Mouse (Mus musculus) stomach, embryonic 14.5 days (tissue): ENCODE measurements at regions not wholly inside any gene's neighbourhood (a gene's known extent, or its start where the extent isn't known, plus 50 kb on each side); places are given as distances from the start of the nearest gene placed in this dataset.
"Not testable (repeated sequence)": the region's sequence is repeated elsewhere in the genome, so short reads cannot be mapped to it uniquely, and the experiment has no call there.

Experiments
- ATAC-seq: fragments of 200-750 bp; cut with Nextera tagmentation; 2 replicates; pipeline ENCODE4 v1.8.0; 2017; ENCODE audit warnings: low read depth, moderate TSS enrichment; ENCODE audit not compliant: insufficient number of reproducible peaks, insufficient read depth, low FRiP score
- H3K27ac ChIP-seq: fragments of 300-500 bp; sonication (generic); 2 replicates; pipeline ENCODE4 v1.5.1; 2014; ENCODE audit warnings: mild to moderate bottlenecking, low read length, moderate library complexity, mixed read lengths
- H3K27me3 ChIP-seq: fragments of 300-500 bp; sonication (generic); 2 replicates; pipeline ENCODE4 v1.6.1; 2014; ENCODE audit warnings: low read length, control low read depth, mixed read lengths; ENCODE audit not compliant: control insufficient read depth, insufficient read depth
- H3K36me3 ChIP-seq: fragments of 300-500 bp; sonication (generic); 2 replicates; pipeline ENCODE4 v1.6.1; 2014; ENCODE audit warnings: mild to moderate bottlenecking, control low read depth, low read length, moderate library complexity, mixed read lengths; ENCODE audit not compliant: control insufficient read depth, insufficient read depth
- H3K4me1 ChIP-seq: fragments of 300-500 bp; sonication (generic); 2 replicates; pipeline ENCODE4 v1.6.1; 2014; ENCODE audit warnings: low read length, control low read depth, mixed read lengths; ENCODE audit not compliant: control insufficient read depth, insufficient read depth
- H3K4me2 ChIP-seq: fragments of 300-500 bp; sonication (generic); replicated peaks from 2 replicates; pipeline ENCODE4 v1.6.1; 2014; ENCODE audit warnings: low read depth, low read length, control low read depth
- H3K4me3 ChIP-seq: fragments of 300-500 bp; sonication (generic); 2 replicates; pipeline ENCODE4 v1.5.1; 2014; ENCODE audit warnings: low read depth, low read length, control low read depth
- H3K9ac ChIP-seq: fragments of 300-500 bp; sonication (generic); replicated peaks from 2 replicates; pipeline ENCODE4 v1.6.1; 2014; ENCODE audit warnings: low read depth, mild to moderate bottlenecking, control low read depth, low read length, moderate library complexity, mixed read lengths
- H3K9me3 ChIP-seq: fragments of 300-500 bp; sonication (generic); 2 replicates; pipeline ENCODE4 v1.6.1; 2016; ENCODE audit warnings: low read depth, low read length, control low read depth; ENCODE audit not compliant: control insufficient read depth
- WGBS: fragments of 180-500 bp; shearing (Covaris S2); extraction: QIAGEN DNeasy Blood & Tissue Kit; methylation state at CpG from one replicate; pipeline ENCODE4 v1.1.7; 2014; 5-methylcytosine and 5-hydroxymethylcytosine counted together

DNA sequence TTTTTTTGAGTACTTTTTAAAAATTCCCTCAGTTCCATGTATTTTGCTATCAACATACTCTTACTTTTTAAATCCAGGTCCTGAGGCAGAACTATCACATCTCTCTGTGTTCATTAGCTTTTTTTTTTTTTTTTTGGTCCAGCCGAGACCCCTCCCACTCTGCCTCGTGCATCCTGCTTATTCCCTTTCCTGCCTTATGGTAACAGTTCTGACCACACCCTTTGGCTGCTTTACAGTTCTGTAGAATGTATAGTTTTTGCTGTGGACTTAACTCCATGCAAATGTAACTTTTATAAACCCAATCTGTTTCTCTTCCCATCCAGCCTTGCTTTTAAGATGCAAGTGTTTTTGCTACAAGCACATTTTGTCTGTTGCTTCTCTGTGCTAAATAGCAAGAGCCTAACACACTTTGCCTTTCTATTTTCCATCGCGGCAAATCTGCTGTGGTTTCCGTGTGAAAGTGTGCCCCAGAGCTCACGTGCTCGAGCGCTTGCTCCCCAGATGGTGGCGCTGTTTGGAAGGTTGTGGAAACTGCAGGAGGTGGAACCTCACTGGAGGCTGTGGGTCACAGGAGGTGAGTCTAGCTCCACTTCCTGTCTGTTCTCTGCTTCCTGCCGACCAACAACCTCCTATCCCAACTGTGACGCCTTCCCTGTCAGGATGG lies 92.3 kb upstream of the Vldlr start:
- H3K27ac ChIP-seq, result no peak overlapping the region
- no peaks in the 10 kb centered on the region for H3K27me3 ChIP-seq
- no peak overlapping the region for H3K9ac ChIP-seq
- H3K9me3 ChIP-seq, result no peaks in the 10 kb centered on the region
- no peak overlapping the region for H3K4me2 ChIP-seq
- H3K4me3 ChIP-seq, result no peak overlapping the region
- ATAC-seq, result no peak
- no peaks in the 10 kb centered on the region for H3K36me3 ChIP-seq
- no peaks in the 10 kb centered on the region for H3K4me1 ChIP-seq
- WGBS, result 66% methylated on average over 11 of the region's 11 CpGs

DNA sequence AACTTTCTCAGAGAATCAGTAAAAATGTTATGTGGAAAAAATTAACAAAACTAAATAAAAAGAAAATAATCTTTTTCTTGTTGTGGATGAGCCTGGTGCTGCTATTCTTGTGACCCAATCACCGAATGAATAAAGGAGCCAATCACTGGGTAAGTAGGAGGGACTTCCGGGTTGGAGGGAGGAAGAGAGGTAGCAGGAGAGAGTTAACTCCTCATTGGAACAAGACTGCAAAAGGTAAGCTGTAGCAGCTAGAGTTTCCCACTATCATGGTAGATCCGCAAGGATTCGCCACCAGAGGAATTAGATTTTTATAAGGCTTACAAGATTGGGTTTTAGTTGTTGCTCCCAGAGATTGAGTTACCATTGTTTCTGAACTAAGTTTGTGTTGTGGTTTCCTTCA lies 87.8 kb upstream of the Vldlr start:
- WGBS, result 92% methylated on average over 4 of the region's 4 CpGs
- not testable (repeated sequence) for H3K36me3 ChIP-seq, H3K9me3 ChIP-seq

DNA sequence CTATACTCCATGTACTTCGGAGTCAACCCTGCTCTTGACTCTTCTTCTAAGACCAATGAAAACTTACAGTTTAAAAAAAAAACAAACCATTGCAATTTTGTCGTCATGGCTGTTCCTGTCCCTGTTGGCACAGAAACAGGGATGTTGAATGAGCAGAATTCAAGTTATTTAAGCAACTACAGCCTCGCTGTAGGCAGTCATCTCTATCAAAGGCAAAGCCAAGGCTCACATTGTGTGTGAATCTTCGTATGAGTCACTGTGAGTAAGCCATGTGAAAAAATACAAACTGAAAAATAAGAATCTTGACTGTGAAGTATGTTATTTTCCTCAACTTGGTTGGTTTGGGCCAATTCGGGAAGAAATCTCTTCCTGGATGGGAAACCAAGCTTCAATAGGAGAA lies 81.9 kb upstream of the Vldlr start:
- Histone ChIP-seq H3K27ac (no peak overlapping the region), H3K27me3 (no peaks in the 10 kb centered on the region), H3K4me1 (no peaks in the 10 kb centered on the region), H3K4me2 (no peak overlapping the region), H3K4me3 (no peak overlapping the region), H3K9me3 (no peaks in the 10 kb centered on the region), H3K36me3 (no peaks in the 10 kb centered on the region), H3K9ac (no peak overlapping the region)
- WGBS, result 83% methylated on average over 5 of the region's 5 CpGs
- ATAC-seq, result no peak

More for the DNA sequence above, 87.8 kb upstream of the Vldlr start:
- not testable (repeated sequence) for H3K4me1 ChIP-seq, H3K9ac ChIP-seq, H3K27ac ChIP-seq, H3K4me2 ChIP-seq, H3K4me3 ChIP-seq, H3K27me3 ChIP-seq, ATAC-seq

DNA sequence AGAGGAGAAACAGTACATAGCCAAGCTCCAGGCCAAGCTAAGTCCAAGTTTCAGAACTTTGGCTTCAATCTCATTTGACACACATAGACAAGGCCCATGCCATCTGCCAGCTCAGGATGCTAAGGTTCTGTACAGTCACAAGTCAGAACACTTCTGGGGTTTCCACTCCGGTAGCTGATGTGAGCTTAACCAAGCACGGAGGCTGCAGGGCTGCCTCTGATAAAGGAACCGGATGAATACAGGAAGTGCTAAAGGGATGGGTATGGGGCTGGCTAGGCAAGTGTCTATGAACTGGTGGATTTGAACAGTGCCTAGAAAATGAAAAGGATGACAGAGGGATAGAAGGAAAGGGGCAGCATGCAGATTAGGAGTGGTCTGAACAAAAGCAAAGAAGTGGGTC lies 75.4 kb upstream of the Vldlr start:
- Histone ChIP-seq H3K4me1 (no peaks in the 10 kb centered on the region), H3K27ac (no peak overlapping the region), H3K9me3 (no peaks in the 10 kb centered on the region), H3K27me3 (no peaks in the 10 kb centered on the region), H3K4me2 (no peak overlapping the region), H3K9ac (no peak overlapping the region), H3K36me3 (no peaks in the 10 kb centered on the region), H3K4me3 (no peak overlapping the region)
- no peak for ATAC-seq
- 79% methylated on average over 3 of the region's 3 CpGs for WGBS

DNA sequence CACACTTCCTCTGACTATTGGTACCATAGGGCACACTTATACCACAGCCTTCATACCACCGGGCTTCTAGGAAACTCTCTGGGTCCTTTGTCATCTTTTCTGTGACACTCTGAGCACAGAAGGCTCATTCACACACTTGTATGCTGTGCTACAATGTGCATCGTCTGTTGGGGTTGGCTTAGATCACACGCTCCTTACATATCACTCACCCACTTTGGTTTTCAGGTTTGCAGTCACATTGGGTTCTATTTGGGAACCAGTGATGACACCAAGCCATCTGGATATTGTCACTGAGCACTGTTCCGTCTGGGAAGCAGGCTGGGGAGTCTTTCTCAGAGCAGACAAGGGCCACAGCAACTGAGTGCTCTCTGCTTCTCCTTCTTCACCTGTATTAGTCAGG lies 74.1 kb upstream of the Vldlr start:
- Histone ChIP-seq H3K9ac (no peak overlapping the region), H3K36me3 (no peaks in the 10 kb centered on the region), H3K27ac (no peak overlapping the region), H3K4me1 (no peaks in the 10 kb centered on the region), H3K9me3 (no peaks in the 10 kb centered on the region), H3K27me3 (no peaks in the 10 kb centered on the region), H3K4me2 (no peak overlapping the region), H3K4me3 (no peak overlapping the region)
- 81% methylated on average over 4 of the region's 4 CpGs for WGBS
- no peak for ATAC-seq

DNA sequence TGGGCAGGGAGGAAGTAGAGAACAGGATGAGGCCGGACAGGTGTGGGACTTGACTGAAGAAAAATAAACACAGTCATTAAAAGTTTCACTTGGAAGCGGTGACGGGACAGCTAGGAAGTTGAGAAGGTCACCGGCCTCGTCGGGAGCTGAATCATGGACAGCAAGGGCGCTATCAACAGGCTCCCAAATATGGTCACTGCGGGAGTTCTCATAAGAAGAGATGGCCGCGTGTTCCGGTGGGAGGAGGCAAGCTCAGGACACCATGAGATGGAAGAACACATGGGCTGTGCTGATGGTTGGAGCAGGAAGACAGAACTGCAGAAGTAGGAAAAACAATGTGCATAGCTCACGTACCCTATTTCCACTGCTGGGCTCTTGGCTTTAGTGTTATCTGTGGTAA lies 68.9 kb upstream of the Vldlr start:
- 0 out of 2 replicates have a peak, but pooled peaks cover 3% of the 10 kb centered on the region for H3K4me1 ChIP-seq
- no peak overlapping the region for H3K27ac ChIP-seq
- no peak overlapping the region for H3K9ac ChIP-seq
- H3K27me3 ChIP-seq, result no peaks in the 10 kb centered on the region
- 69% methylated on average over 12 of the region's 12 CpGs for WGBS
- H3K4me3 ChIP-seq, result no peak overlapping the region
- H3K36me3 ChIP-seq, result no peaks in the 10 kb centered on the region
- no peak overlapping the region for H3K4me2 ChIP-seq
- no peaks in the 10 kb centered on the region for H3K9me3 ChIP-seq
- no peak for ATAC-seq

DNA sequence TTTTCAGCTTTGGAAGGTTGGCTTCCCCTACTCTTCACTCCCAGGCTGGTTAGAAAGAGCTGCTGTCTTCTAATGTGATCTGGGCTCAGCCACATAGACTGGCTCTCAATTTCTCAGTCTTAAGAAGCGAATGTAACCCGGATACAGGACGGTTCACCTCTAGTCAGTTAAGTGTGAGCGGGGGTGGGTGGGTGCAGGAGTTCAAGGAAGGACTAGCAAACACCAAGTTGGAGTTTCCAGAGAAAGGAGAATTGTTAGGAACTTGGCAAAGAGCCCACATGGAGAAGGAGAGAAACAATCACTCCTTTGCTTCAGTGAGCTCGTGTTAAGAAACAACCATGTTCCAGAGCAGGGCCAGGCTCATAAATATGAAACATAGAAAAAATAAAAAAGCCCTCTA lies 68.0 kb upstream of the Vldlr start:
- H3K36me3 ChIP-seq, result no peaks in the 10 kb centered on the region
- 66% methylated on average over 5 of the region's 5 CpGs for WGBS
- H3K4me2 ChIP-seq, result no peak overlapping the region
- H3K27me3 ChIP-seq, result no peaks in the 10 kb centered on the region
- H3K9me3 ChIP-seq, result no peaks in the 10 kb centered on the region
- H3K4me1 ChIP-seq, result 0 out of 2 replicates have a peak, but pooled peaks cover 3% of the 10 kb centered on the region
- no peak overlapping the region for H3K27ac ChIP-seq
- no peak overlapping the region for H3K4me3 ChIP-seq
- ATAC-seq, result no peak
- H3K9ac ChIP-seq, result no peak overlapping the region

DNA sequence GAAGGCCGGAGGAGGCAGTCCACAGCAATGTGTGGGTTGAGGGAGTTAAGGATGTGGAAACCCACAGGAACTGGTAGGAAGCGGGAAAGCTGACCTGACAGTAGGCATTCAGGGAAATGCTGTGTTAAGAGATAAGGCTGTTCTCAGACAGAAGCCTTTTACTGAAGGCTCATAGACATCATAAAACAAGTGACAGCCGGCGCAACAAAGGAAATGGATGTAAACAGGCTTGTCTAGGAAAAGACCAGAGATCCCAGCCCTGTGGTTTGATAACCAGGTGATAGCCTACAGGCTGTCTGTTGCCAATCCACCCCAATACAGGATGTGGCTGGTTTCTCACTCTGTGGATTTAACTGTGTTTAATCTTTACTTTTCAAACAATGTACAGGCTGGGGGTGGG lies 66.7 kb upstream of the Vldlr start:
- ATAC-seq, result no peak
- Histone ChIP-seq H3K27me3 (no peaks in the 10 kb centered on the region), H3K4me1 (0 out of 2 replicates have a peak, but pooled peaks cover 3% of the 10 kb centered on the region), H3K4me2 (no peak overlapping the region), H3K36me3 (no peaks in the 10 kb centered on the region), H3K27ac (no peak overlapping the region), H3K9ac (no peak overlapping the region), H3K4me3 (no peak overlapping the region), H3K9me3 (no peaks in the 10 kb centered on the region)
- 70% methylated on average over 4 of the region's 4 CpGs for WGBS

DNA sequence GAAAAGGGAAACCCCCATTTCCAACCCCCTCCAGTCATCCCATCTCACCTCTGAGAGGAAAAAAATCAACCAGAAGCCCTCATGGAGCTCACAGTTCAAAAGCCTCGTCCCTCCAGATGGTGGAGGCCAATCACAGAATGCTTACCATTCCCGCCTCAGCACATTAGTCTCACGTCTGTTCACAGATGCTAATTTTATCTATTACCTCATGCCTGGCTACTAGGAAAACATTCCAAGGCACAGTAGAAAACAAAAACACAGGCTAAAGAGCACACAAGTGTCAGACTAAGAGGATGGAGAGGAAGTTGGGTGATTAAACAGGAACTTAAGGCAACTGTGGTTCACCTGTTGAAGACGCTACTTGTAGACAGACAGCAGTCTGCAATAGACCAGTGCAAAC lies 54.4 kb upstream of the Vldlr start:
- ATAC-seq, result no peak
- no peaks in the 10 kb centered on the region for H3K4me1 ChIP-seq
- no peaks in the 10 kb centered on the region for H3K27me3 ChIP-seq
- no peak overlapping the region for H3K9ac ChIP-seq
- H3K4me2 ChIP-seq, result no peak overlapping the region
- H3K27ac ChIP-seq, result no peak overlapping the region
- WGBS, result 63% methylated on average over 4 of the region's 4 CpGs
- H3K4me3 ChIP-seq, result no peak overlapping the region
- H3K36me3 ChIP-seq, result no peaks in the 10 kb centered on the region
- H3K9me3 ChIP-seq, result no peaks in the 10 kb centered on the region
